Mouse (Mus musculus) forebrain, postnatal 0 days (tissue): ENCODE data around the gene Pdia5. TPM values are rescaled to one million over a fixed set of nuclear protein-coding genes. Genes with fewer than 3 reads are reported as not detected.

Experiments used
- ATAC-seq: fragments of 200-750 bp; cut with Nextera tagmentation; 2 replicates; pipeline ENCODE4 v1.8.0; 2017; ENCODE audit warnings: mild to moderate bottlenecking, moderate library complexity
- DNase-seq: peaks from one replicate; pipeline ENCODE4 v3.0.0-alpha.2; 2015
- H3K27ac ChIP-seq: fragments of 300-500 bp; sonication (generic); 2 replicates; pipeline ENCODE4 v1.5.1; 2014; ENCODE audit warnings: low read depth, mild to moderate bottlenecking, antibody characterized with exemption, low read length, moderate library complexity, mixed read lengths
- H3K27me3 ChIP-seq: fragments of 300-500 bp; sonication (generic); 2 replicates; pipeline ENCODE4 v1.6.1; 2014; ENCODE audit warnings: mild to moderate bottlenecking, low read length, mixed read lengths; ENCODE audit not compliant: insufficient read depth
- H3K36me3 ChIP-seq: fragments of 300-500 bp; sonication (generic); 2 replicates; pipeline ENCODE4 v1.6.1; 2014; ENCODE audit warnings: mild to moderate bottlenecking, moderate library complexity; ENCODE audit not compliant: insufficient read depth
- H3K4me1 ChIP-seq: fragments of 300-500 bp; sonication (generic); 2 replicates; pipeline ENCODE4 v1.6.1; 2014; ENCODE audit warnings: antibody characterized with exemption; ENCODE audit not compliant: insufficient read depth
- H3K4me2 ChIP-seq: fragments of 300-500 bp; sonication (generic); 2 replicates; pipeline ENCODE4 v1.6.1; 2014; ENCODE audit warnings: low read depth, mild to moderate bottlenecking, moderate library complexity
- H3K4me3 ChIP-seq: fragments of 300-500 bp; sonication (generic); 2 replicates; pipeline ENCODE4 v1.5.1; 2014; ENCODE audit warnings: low read depth, low read length, mixed read lengths
- H3K9ac ChIP-seq: fragments of 300-500 bp; sonication (generic); 2 replicates; pipeline ENCODE4 v1.6.1; 2014; ENCODE audit warnings: mild to moderate bottlenecking
- H3K9me3 ChIP-seq: fragments of 300-500 bp; sonication (generic); 2 replicates; pipeline ENCODE4 v1.6.1; 2016; ENCODE audit warnings: low read length
- CTCF ChIP-seq: sonication (generic); IDR thresholded peaks from 2 replicates; pipeline ENCODE4 v1.5.1; 2016; ENCODE audit warnings: antibody characterized with exemption, control low read depth, low read depth
- WGBS: fragments of 180-500 bp; shearing (Covaris S2); extraction: QIAGEN DNeasy Blood & Tissue Kit; methylation state at CpG from one replicate; pipeline ENCODE4 v1.1.7; 2014; 5-methylcytosine and 5-hydroxymethylcytosine counted together
- polyA plus RNA-seq: library from polyadenylated mRNA; unstranded; fragments of >200 nt; fragmentation: Nextera tagmentation; extraction: Ambion mirVana; gene quantifications from 2 replicates; pipeline ENCODE4 v1.2.1, GENCODE M21; 2015
- total RNA-seq: library from RNA; depleted of rRNA; stranded (reverse); fragments of >200 nt; gene quantifications from 2 replicates; pipeline ENCODE4 v1.2.3, GENCODE M21; 2014

The Pdia5 gene
- total and polyA plus RNA-seq, 2 experiments from 2014 or later: 2.5 to 8.7 TPM

GRCm38 (mm10) chr16:35501106-35501760 is 10.6 kb upstream of the Pdia5 start:
- 83% methylated on average over 4 of the region's 4 CpGs for WGBS

DNA sequence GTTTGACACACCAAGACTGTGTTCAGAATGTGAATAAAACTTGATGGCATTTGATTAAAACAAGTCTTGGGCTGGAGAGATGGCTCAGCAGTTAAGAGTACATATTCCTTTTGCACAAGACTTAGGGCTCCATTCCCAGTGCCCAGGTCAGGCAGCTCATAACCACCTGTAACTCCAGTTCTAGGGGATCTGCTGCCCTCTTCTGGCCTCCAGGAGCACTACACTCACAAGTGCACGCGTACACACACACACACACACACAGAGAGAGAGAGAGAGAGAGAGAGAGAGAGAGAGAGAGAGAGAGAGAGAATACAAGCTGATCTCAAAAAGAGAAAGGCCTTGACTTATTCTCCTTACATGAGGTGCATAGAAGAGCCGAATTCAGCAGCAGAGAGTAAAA is 9.7 kb upstream of the Pdia5 start:
- Histone ChIP-seq H3K4me3 (no peak overlapping the region), H3K4me2 (no peak overlapping the region), H3K27me3 (no peaks in the 10 kb centered on the region), H3K36me3 (no peaks in the 10 kb centered on the region), H3K27ac (no peak overlapping the region), H3K4me1 (no peaks in the 10 kb centered on the region), H3K9me3 (no peaks in the 10 kb centered on the region), H3K9ac (no peak overlapping the region)
- DNase-seq (no peak), ATAC-seq (no peak)
- 0 out of 2 replicates have a peak, but pooled peaks have one; percentile 8 for TF ChIP-seq CTCF
- WGBS: 87% methylated on average over 3 of the region's 3 CpGs

More at GRCm38 (mm10) chr16:35501106-35501760, 10.6 kb upstream of the Pdia5 start:
- no peak overlapping the region for H3K4me2 ChIP-seq
- H3K9ac ChIP-seq: no peak overlapping the region
- no peaks in the 10 kb centered on the region for H3K4me1 ChIP-seq
- H3K36me3 ChIP-seq: no peaks in the 10 kb centered on the region
- TF ChIP-seq CTCF: no peak
- ATAC-seq (no peak), DNase-seq (no peak)
- H3K27ac ChIP-seq: no peak overlapping the region
- H3K9me3 ChIP-seq: no peaks in the 10 kb centered on the region
- H3K4me3 ChIP-seq: no peak overlapping the region
- H3K27me3 ChIP-seq: no peaks in the 10 kb centered on the region

DNA sequence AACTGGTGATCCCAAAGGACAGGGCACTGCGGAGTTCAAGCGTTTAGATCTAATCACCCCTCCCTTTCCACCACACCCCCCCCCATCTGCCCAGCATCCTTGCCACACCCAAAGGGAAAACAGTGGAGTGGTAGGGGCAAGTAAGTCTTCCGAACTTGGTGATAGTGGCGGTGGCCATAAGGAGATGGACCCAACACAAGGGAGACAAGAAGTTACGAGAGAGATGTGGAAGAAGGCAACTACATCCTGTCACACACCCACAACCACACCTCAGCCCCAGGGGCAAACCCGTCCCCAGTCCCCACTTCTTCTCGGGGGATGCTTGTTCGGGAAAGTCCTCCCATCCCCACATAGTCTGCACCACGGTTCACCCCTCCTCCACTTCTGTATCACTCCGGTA is 880 bp downstream of the Pdia5 start:
- Histone ChIP-seq H3K36me3 (no peaks in the 10 kb centered on the region), H3K4me2 (peak overlapping the region; percentile 96), H3K9ac (peak overlapping the region; percentile 52; the same call in 1 of the 2 replicates), H3K4me3 (peak overlapping the region; percentile 73), H3K27me3 (no peaks in the 10 kb centered on the region), H3K4me1 (0 out of 2 replicates have a peak, but pooled peaks cover 3% of the 10 kb centered on the region), H3K27ac (no peak overlapping the region), H3K9me3 (no peaks in the 10 kb centered on the region)
- no peak for TF ChIP-seq CTCF
- no peak for ATAC-seq
- DNase-seq: no peak
- WGBS: 6% methylated on average over 10 of the region's 10 CpGs

DNA sequence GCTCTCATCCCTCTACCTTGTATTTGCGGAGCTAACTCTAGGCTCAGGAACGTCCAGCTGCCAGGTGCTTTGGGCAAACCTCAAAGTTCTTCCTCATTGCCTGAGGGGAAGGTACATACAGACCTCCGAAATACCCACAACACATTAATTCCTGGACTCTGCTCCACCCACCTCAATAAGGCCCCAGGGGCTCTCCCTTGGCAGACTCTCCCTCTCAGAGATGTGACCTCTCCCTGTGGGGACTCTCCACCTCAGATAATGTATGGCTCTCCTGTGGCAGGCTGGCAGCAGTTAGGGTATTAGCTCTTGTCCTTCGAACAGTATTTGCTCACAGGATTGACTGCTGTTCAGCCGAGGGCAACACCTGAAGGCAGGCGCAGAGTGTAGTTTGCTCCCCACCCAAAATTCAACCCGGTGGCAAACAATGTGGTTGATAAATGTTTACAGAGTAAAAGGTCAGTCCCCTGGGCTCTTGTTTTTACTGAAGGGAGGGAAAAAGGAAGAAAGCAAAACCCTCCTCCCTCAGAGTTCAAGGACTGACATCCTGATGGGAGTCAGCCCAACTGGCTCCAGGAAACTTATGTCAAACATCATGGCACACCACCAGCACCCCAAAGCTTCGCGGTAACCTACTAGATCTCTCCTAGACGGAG is 1.5 kb downstream of the Pdia5 start:
- no peak for TF ChIP-seq CTCF
- no peak overlapping the region for H3K9ac ChIP-seq
- peak overlapping the region; percentile 96 for H3K4me2 ChIP-seq
- DNase-seq (no peak), ATAC-seq (no peak)
- no peaks in the 10 kb centered on the region for H3K36me3 ChIP-seq
- H3K4me1 ChIP-seq: 0 out of 2 replicates have a peak, but pooled peaks cover 3% of the 10 kb centered on the region
- peak overlapping the region; percentile 73 for H3K4me3 ChIP-seq
- H3K27ac ChIP-seq: no peak overlapping the region
- 61% methylated on average over 10 of the region's 10 CpGs for WGBS
- H3K27me3 ChIP-seq: no peaks in the 10 kb centered on the region
- no peaks in the 10 kb centered on the region for H3K9me3 ChIP-seq

DNA sequence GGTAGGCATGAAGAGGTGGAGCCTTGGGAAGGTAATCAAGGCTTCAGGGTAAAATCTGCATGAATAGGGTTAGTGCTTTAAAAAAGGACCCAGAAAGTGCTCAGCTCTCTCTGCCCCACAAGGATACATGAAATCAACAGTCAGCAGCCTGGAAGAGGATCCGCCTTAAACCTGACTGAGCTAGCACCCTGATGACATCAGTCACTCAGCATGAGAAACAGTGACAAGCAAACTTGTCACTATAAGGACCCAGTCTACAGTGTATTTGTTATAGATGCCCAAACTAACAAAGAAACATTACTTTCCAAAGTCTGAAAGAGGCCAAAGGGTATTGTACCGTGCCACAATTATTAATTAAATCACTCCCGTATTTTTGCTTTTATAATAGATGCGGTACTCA is 2.9 kb downstream of the Pdia5 start:
- DNase-seq: no peak
- Histone ChIP-seq H3K9me3 (no peaks in the 10 kb centered on the region), H3K27ac (no peak overlapping the region), H3K4me2 (no peak overlapping the region), H3K4me1 (0 out of 2 replicates have a peak, but pooled peaks cover 3% of the 10 kb centered on the region), H3K27me3 (no peaks in the 10 kb centered on the region), H3K36me3 (no peaks in the 10 kb centered on the region), H3K4me3 (no peak overlapping the region), H3K9ac (no peak overlapping the region)
- ATAC-seq: no peak
- no peak for TF ChIP-seq CTCF
- WGBS: 73% methylated on average over 4 of the region's 4 CpGs

- ATAC-seq (no peak), DNase-seq (no peak)
- Histone ChIP-seq H3K36me3 (no peaks in the 10 kb centered on the region), H3K4me1 (0 out of 2 replicates have a peak, but pooled peaks cover 3% of the 10 kb centered on the region), H3K9ac (no peak overlapping the region), H3K4me3 (no peak overlapping the region), H3K27me3 (no peaks in the 10 kb centered on the region), H3K27ac (no peak overlapping the region), H3K4me2 (no peak overlapping the region), H3K9me3 (no peaks in the 10 kb centered on the region)
- TF ChIP-seq CTCF: no peak
- 64% methylated on average over 4 of the region's 4 CpGs for WGBS
Measured at GRCm38 (mm10) chr16:35487056-35487455, 3.6 kb downstream of the Pdia5 start.

DNA sequence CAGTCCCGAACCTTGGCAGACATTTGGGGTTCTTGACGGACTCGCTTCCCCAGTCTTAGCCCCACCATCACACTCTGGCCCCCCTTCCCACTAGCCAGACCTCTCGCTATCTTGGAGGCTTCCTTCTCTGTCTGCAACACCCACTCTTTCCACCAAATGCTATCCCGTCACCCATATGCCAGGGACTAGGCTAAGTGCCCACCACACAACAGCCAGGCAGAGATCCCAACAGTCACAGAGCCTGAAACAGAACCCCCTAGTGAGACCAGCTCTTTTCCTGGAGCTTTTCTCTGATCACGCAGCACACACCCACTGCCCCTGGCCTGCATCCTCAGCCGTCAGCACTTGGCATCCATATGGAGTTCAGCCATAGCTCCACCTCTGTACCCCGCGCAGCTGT is 5.0 kb downstream of the Pdia5 start:
- no peak overlapping the region for H3K4me2 ChIP-seq
- DNase-seq (peak; percentile 55), ATAC-seq (peak; percentile 72)
- no peaks in the 10 kb centered on the region for H3K27me3 ChIP-seq
- H3K27ac ChIP-seq: no peak overlapping the region
- no peaks in the 10 kb centered on the region for H3K36me3 ChIP-seq
- 62% methylated on average over 9 of the region's 9 CpGs for WGBS
- 0 out of 2 replicates have a peak, but pooled peaks cover 3% of the 10 kb centered on the region for H3K4me1 ChIP-seq
- no peak for TF ChIP-seq CTCF
- H3K9me3 ChIP-seq: no peaks in the 10 kb centered on the region
- H3K9ac ChIP-seq: no peak overlapping the region
- no peak overlapping the region for H3K4me3 ChIP-seq
